Mouse (Mus musculus): ENCODE data around the gene Raver1.
"Not testable (repeated sequence)": the region's sequence is repeated elsewhere in the genome, so short reads cannot be mapped to it uniquely, and the experiment has no call there.

Gene Raver1

GRCm38 (mm10) chr9:21104814-21105213 lies 13.0 kb upstream of the Raver1 start:
- no peak for DNase-seq

GRCm38 (mm10) chr9:21102076-21102475 lies 10.3 kb upstream of the Raver1 start:
- DNase-seq = no peak

- no peak for DNase-seq
Measured at GRCm38 (mm10) chr9:21100447-21101161, 8.8 kb upstream of the Raver1 start.

- peak; percentile 90 for DNase-seq
Measured at GRCm38 (mm10) chr9:21097793-21098192, 6.0 kb upstream of the Raver1 start.

- DNase-seq = no peak
Measured at GRCm38 (mm10) chr9:21095958-21096357, 4.2 kb upstream of the Raver1 start.

- DNase-seq = no peak
Measured at GRCm38 (mm10) chr9:21093423-21093822, 1.6 kb upstream of the Raver1 start.

GRCm38 (mm10) chr9:21090972-21091706 lies 669 bp downstream of the Raver1 start:
- DNase-seq = no peak

- DNase-seq = no peak
Measured at GRCm38 (mm10) chr9:21090537-21090936, 1.3 kb downstream of the Raver1 start.

GRCm38 (mm10) chr9:21083324-21083723 lies 8.5 kb downstream of the Raver1 start:
- DNase-seq = no peak

- no peak for DNase-seq
Measured at GRCm38 (mm10) chr9:21081127-21081526, 10.7 kb downstream of the Raver1 start.

- no peak for DNase-seq
Measured at GRCm38 (mm10) chr9:21075625-21076024, 16.2 kb downstream of the Raver1 start.

- no peak for DNase-seq
Measured at GRCm38 (mm10) chr9:21074173-21074572, 17.6 kb downstream of the Raver1 start.

GRCm38 (mm10) chr9:21073044-21073840 lies 18.6 kb downstream of the Raver1 start, which contains the start of the genes Gm49373 and Fdx1l:
Gene Gm49373, minus strand, starts transcription at chr9:21073096.
Gene Fdx1l, minus strand, starts transcription at chr9:21073614.
- DNase-seq = peak; percentile 94

GRCm38 (mm10) chr9:21072641-21073040 lies 19.2 kb downstream of the Raver1 start:
- no peak for DNase-seq

- no peak for DNase-seq
Measured at GRCm38 (mm10) chr9:21067006-21067684, 24.7 kb downstream of the Raver1 start, which contains the start of gene Zglp1. Gene Zglp1, minus strand, starts transcription at chr9:21067093.

- peak; percentile 89 for DNase-seq
Measured at GRCm38 (mm10) chr9:21062928-21063327, 28.9 kb downstream of the Raver1 start.

GRCm38 (mm10) chr9:21051578-21051977 lies 40.2 kb downstream of the Raver1 start:
- no peak for DNase-seq

GRCm38 (mm10) chr9:21045235-21045634 lies 46.6 kb downstream of the Raver1 start:
- DNase-seq = no peak

- not testable (repeated sequence) for DNase-seq
Measured at GRCm38 (mm10) chr9:21044785-21045184, 47.0 kb downstream of the Raver1 start.

GRCm38 (mm10) chr9:21043563-21043962 lies 48.2 kb downstream of the Raver1 start:
- DNase-seq = no peak

GRCm38 (mm10) chr9:21041308-21041707 lies 50.5 kb downstream of the Raver1 start:
- peak; percentile 93 for DNase-seq

- DNase-seq = no peak
Measured at GRCm38 (mm10) chr9:21039779-21040178, 52.0 kb downstream of the Raver1 start.

GRCm38 (mm10) chr9:21037481-21037891 lies 54.3 kb downstream of the Raver1 start:
- peak; percentile 48 for DNase-seq
